Mouse (Mus musculus): Measurements from ENCODE around the gene Irx5. TPM values are rescaled to one million over a fixed set of nuclear protein-coding genes. Genes with fewer than 3 reads are reported as not detected.

Gene Irx5
- polyA plus RNA-seq (2016; fragmentation: Nextera tagmentation; extraction: Ambion mirVana): 41.5 and 43.3 TPM in 2 replicates

DNA sequence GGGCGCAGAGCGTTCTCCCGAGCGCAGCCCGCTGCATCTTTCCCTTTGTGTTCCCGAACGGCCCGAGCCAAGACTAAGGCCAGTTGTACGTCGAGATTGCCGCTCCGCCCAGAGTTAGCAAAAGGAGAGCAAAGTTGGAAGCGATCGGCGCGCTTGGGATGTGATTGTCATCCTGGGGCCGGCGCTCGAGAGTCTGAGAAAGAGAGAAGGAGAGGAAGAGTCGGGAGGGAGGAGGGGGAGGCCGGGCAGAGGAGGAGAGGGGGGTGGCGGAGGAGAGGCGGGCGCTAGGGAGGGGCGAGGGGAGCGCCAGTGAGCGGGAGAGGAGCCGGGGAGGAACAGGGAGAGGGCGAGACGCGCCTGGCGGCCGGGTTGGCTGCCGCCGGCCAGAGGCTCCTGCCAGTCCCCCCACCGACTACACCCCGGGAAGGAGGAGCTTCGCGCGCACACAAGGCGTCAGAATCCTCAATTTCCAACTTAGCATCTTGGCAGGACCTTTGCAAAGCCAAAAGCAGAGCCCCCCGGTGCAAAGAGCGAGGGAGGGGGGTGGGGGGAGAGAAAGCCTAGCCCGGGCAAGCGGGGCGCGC is at the start of gene Irx5:
Gene Irx5 (plus strand): TSS at position 228 of the 584 bp plus-strand sequence.
- peak within 1 kb of the TSS; percentile 97 for H3K9ac ChIP-seq
- no peaks in the 10 kb centered on the region for H3K9me3 ChIP-seq (replicated peaks)
- WGBS: 0% methylated on average over 34 of the region's 47 CpGs
- H3K27me3 ChIP-seq: peaks cover 13% of the 10 kb centered on the region
- H3K4me1 ChIP-seq: peaks cover 27% of the 10 kb centered on the region
- peak within 1 kb of the TSS; percentile 87 for H3K4me2 ChIP-seq (replicated peaks)
- H3K4me3 ChIP-seq: peak within 1 kb of the TSS; percentile 80
- H3K36me3 ChIP-seq: peaks cover 10% of the 10 kb centered on the region
- peak within 1 kb of the TSS; percentile 98 for H3K27ac ChIP-seq
- ATAC-seq (ENCODE audit: low FRiP score): peak; percentile 65

DNA sequence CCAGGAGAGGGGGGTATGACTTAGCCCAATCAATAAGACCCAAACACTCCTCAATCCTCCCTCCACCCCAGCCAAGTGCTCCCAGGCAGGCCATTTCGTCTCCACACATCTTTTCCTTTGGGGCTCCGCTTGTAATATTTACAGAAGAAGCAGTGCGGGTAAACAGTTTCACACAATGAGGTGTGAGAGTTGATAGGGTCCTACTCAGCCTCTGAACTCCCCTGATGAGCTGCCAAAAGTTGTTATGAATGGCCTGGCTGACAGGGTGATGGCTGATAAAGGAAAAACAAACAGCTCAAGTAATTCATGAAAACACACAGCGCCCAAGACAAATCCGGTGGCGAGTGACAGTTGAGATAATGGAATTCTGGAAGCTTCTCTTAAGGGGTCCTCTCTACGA is 45.2 kb upstream of the Irx5 start:
- Histone ChIP-seq H3K4me2 (replicated peaks) (no peak overlapping the region), H3K27me3 (no peaks in the 10 kb centered on the region), H3K9me3 (replicated peaks) (no peaks in the 10 kb centered on the region), H3K9ac (no peak overlapping the region), H3K27ac (no peak overlapping the region), H3K4me1 (no peaks in the 10 kb centered on the region), H3K4me3 (no peak overlapping the region), H3K36me3 (no peaks in the 10 kb centered on the region)
- 44% methylated on average over 7 of the region's 7 CpGs for WGBS
- ATAC-seq (ENCODE audit: low FRiP score): no peak

GRCm38 (mm10) chr8:92313707-92314106 is 43.7 kb upstream of the Irx5 start:
- Histone ChIP-seq H3K4me1 (no peaks in the 10 kb centered on the region), H3K27me3 (no peaks in the 10 kb centered on the region), H3K9me3 (replicated peaks) (no peaks in the 10 kb centered on the region), H3K27ac (no peak overlapping the region), H3K4me2 (replicated peaks) (no peak overlapping the region), H3K9ac (no peak overlapping the region), H3K4me3 (no peak overlapping the region), H3K36me3 (no peaks in the 10 kb centered on the region)
- no peak for ATAC-seq (ENCODE audit: low FRiP score)
- 89% methylated on average over 3 of the region's 3 CpGs for WGBS

- Histone ChIP-seq H3K27me3 (no peaks in the 10 kb centered on the region), H3K4me2 (replicated peaks) (no peak overlapping the region), H3K36me3 (peaks cover 15% of the 10 kb centered on the region), H3K9me3 (replicated peaks) (no peaks in the 10 kb centered on the region), H3K27ac (no peak overlapping the region), H3K9ac (no peak overlapping the region), H3K4me3 (no peak overlapping the region), H3K4me1 (no peaks in the 10 kb centered on the region)
- WGBS: 93% methylated on average over 7 of the region's 7 CpGs
- no peak for ATAC-seq (ENCODE audit: low FRiP score)
Measured at GRCm38 (mm10) chr8:92323751-92324150, 33.7 kb upstream of the Irx5 start.

GRCm38 (mm10) chr8:92327176-92327575 is 30.2 kb upstream of the Irx5 start:
- Histone ChIP-seq H3K4me2 (replicated peaks) (no peak overlapping the region), H3K27me3 (no peaks in the 10 kb centered on the region), H3K9me3 (replicated peaks) (no peaks in the 10 kb centered on the region), H3K9ac (no peak overlapping the region), H3K4me3 (no peak overlapping the region), H3K4me1 (0 out of 2 replicates have a peak, but pooled peaks cover 2% of the 10 kb centered on the region), H3K27ac (no peak overlapping the region), H3K36me3 (peaks cover 27% of the 10 kb centered on the region)
- no peak for ATAC-seq (ENCODE audit: low FRiP score)
- 94% methylated on average over 2 of the region's 2 CpGs for WGBS

DNA sequence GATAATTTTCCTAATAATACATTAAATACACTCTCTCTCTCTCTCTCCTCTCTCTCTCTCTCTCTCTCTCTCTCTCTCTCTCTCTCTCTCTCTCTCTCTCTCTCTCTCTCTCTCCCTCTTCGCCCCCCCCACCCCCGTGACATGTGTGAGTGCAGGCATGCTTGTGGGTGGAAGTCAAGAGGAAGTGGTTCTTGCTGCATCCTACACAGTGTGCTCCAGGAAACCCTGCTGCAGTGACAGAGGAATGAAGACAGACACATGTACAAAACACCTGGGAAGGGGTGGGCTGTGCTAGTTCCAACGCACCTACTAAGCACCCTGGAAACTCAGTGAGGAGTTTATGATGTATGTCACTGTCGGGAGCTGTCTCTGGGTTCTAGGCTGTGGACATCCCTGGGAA is 28.2 kb upstream of the Irx5 start:
- Histone ChIP-seq H3K27me3 (no peaks in the 10 kb centered on the region), H3K4me3 (no peak overlapping the region), H3K4me2 (replicated peaks) (no peak overlapping the region), H3K36me3 (peaks cover 32% of the 10 kb centered on the region), H3K27ac (no peak overlapping the region), H3K9ac (no peak overlapping the region), H3K9me3 (replicated peaks) (no peaks in the 10 kb centered on the region), H3K4me1 (0 out of 2 replicates have a peak, but pooled peaks cover 2% of the 10 kb centered on the region)
- no peak for ATAC-seq (ENCODE audit: low FRiP score)
- WGBS: 89% methylated on average over 4 of the region's 4 CpGs

DNA sequence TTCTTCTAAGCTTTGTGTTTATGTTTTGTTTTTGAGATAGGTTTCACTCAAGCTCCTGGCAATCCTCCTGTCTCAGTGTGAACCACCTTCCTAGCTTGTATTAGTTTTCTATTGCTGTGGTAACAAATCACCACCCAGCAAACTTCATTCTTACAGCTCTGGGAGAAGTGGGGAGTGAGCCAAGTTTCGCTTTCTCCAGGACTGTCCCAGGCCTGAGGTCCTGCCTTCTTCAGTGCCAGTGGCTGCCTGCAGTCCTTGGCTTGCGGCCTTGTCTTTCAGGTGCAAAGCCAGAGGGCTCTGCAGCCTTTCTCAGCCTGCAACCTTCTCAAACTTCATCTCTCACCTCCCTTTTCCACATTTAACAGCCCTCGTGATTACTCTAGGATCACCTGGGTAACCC is 25.6 kb upstream of the Irx5 start:
- no peaks in the 10 kb centered on the region for H3K9me3 ChIP-seq (replicated peaks)
- no peak overlapping the region for H3K9ac ChIP-seq
- no peak overlapping the region for H3K27ac ChIP-seq
- no peak for ATAC-seq (ENCODE audit: low FRiP score)
- H3K27me3 ChIP-seq: no peaks in the 10 kb centered on the region
- no peak overlapping the region for H3K4me3 ChIP-seq
- H3K4me2 ChIP-seq (replicated peaks): no peak overlapping the region
- 93% methylated on average over 3 of the region's 3 CpGs for WGBS
- H3K4me1 ChIP-seq: 0 out of 2 replicates have a peak, but pooled peaks cover 2% of the 10 kb centered on the region
- peaks cover 26% of the 10 kb centered on the region for H3K36me3 ChIP-seq

DNA sequence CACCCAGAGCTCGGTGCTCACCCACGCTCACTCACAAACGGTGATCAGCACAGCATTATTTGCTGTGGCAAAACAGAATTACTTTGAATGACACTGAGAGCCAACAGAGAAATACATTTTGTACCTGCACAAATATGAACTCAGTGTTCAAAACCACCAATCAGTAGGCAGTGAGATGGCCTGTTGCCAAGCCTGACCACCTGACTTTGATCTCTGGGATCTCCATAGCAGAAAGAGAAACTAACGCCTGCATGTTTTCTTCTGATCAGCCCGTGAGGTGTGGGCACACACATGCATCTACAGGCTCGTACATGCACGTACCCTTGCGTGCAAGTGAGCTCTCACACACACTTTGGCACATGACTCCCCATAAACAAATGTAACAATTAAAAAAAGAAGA is 24.0 kb upstream of the Irx5 start:
- Histone ChIP-seq H3K27ac (no peak overlapping the region), H3K9me3 (replicated peaks) (no peaks in the 10 kb centered on the region), H3K9ac (no peak overlapping the region), H3K36me3 (peaks cover 28% of the 10 kb centered on the region), H3K27me3 (no peaks in the 10 kb centered on the region), H3K4me3 (no peak overlapping the region), H3K4me2 (replicated peaks) (no peak overlapping the region), H3K4me1 (0 out of 2 replicates have a peak, but pooled peaks cover 2% of the 10 kb centered on the region)
- WGBS: 93% methylated on average over 8 of the region's 8 CpGs
- no peak for ATAC-seq (ENCODE audit: low FRiP score)

GRCm38 (mm10) chr8:92335079-92335478 is 22.3 kb upstream of the Irx5 start:
- Histone ChIP-seq H3K27me3 (no peaks in the 10 kb centered on the region), H3K9ac (no peak overlapping the region), H3K9me3 (replicated peaks) (no peaks in the 10 kb centered on the region), H3K4me3 (no peak overlapping the region), H3K4me1 (no peaks in the 10 kb centered on the region), H3K4me2 (replicated peaks) (no peak overlapping the region), H3K36me3 (peaks cover 26% of the 10 kb centered on the region), H3K27ac (no peak overlapping the region)
- no peak for ATAC-seq (ENCODE audit: low FRiP score)
- whole genome bisulfite sequencing: 62% methylated on average over 7 of the region's 7 CpGs

DNA sequence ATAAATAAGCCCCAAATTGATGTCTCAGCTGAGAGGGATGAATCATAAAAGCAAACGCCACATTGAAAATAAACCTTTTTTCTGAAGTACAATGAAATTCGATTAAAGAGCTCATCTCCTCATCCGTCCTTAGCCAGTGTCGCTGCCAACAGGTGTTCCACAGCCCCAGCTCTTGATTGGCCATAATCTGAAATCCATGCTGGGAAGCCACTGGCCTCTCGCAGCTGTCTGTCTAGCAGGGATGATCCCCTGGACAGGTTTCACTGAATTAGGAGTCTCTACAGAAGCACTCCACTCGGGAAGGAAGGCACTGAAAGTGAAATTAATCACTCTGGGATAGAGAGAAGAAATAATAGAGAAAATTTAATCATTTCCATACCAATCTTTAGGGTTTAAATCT is 21.4 kb upstream of the Irx5 start:
- Histone ChIP-seq H3K9me3 (replicated peaks) (no peaks in the 10 kb centered on the region), H3K4me2 (replicated peaks) (no peak overlapping the region), H3K36me3 (peaks cover 32% of the 10 kb centered on the region), H3K27me3 (no peaks in the 10 kb centered on the region), H3K9ac (no peak overlapping the region), H3K27ac (no peak overlapping the region), H3K4me3 (no peak overlapping the region), H3K4me1 (no peaks in the 10 kb centered on the region)
- ATAC-seq (ENCODE audit: low FRiP score): no peak
- 80% methylated on average over 6 of the region's 6 CpGs for WGBS

GRCm38 (mm10) chr8:92343544-92343943 is 13.9 kb upstream of the Irx5 start:
- no peaks in the 10 kb centered on the region for H3K4me1 ChIP-seq
- no peak for ATAC-seq (ENCODE audit: low FRiP score)
- H3K4me3 ChIP-seq: no peak overlapping the region
- H3K9me3 ChIP-seq (replicated peaks): no peaks in the 10 kb centered on the region
- no peaks in the 10 kb centered on the region for H3K27me3 ChIP-seq
- H3K9ac ChIP-seq: no peak overlapping the region
- H3K36me3 ChIP-seq: peaks cover 36% of the 10 kb centered on the region
- no peak overlapping the region for H3K27ac ChIP-seq
- 93% methylated on average over 4 of the region's 4 CpGs for WGBS
- H3K4me2 ChIP-seq (replicated peaks): no peak overlapping the region

- ATAC-seq (ENCODE audit: low FRiP score): no peak
- Histone ChIP-seq H3K9me3 (replicated peaks) (no peaks in the 10 kb centered on the region), H3K27me3 (no peaks in the 10 kb centered on the region), H3K9ac (no peak overlapping the region), H3K4me3 (0 out of 2 replicates have a peak overlapping the region, but pooled peaks have one; percentile 11), H3K27ac (no peak overlapping the region), H3K4me1 (peaks cover 32% of the 10 kb centered on the region), H3K4me2 (replicated peaks) (peak overlapping the region; percentile 20; the same call in 1 of the 2 replicates), H3K36me3 (no peaks in the 10 kb centered on the region)
- WGBS: 75% methylated on average over 11 of the region's 11 CpGs
Measured at GRCm38 (mm10) chr8:92349898-92350486, 7.4 kb upstream of the Irx5 start.

DNA sequence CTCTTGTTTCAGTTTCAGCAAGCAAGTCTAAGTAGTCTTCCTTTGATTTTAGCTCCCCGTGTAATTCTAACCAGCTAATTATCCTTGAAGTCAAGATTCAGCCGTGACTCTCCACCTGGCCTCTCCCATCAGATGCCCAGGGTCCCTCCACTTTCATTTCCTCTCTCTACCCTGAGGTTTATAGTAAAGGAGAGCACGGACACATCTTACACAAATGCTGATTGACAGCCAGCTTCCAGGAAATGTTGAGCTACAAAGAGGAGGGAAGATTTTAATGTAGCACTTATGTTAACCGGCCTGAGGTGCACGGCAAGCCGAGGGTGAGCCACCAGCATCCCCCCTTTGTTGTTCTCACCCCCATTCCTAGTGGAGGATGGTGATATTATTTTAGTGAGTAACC is 4.0 kb upstream of the Irx5 start:
- Histone ChIP-seq H3K9me3 (replicated peaks) (no peaks in the 10 kb centered on the region), H3K9ac (peak overlapping the region; percentile 66), H3K4me2 (replicated peaks) (peak overlapping the region; percentile 87), H3K36me3 (no peaks in the 10 kb centered on the region), H3K27ac (peak overlapping the region; percentile 52; the same call in 1 of the 2 replicates), H3K4me1 (peaks cover 35% of the 10 kb centered on the region), H3K27me3 (peaks cover 9% of the 10 kb centered on the region), H3K4me3 (peak overlapping the region; percentile 80)
- ATAC-seq (ENCODE audit: low FRiP score): no peak
- 8% methylated on average over 6 of the region's 6 CpGs for WGBS
